Mouse (Mus musculus) mesoderm, embryonic 11.5 days (tissue): ENCODE results near the gene Ccdc146.

Source experiments
- DNase-seq: peaks from one replicate; pipeline ENCODE4 v3.0.0-alpha.2; 2012; ENCODE audit warnings: low read depth, low spot score

The Ccdc146 gene

GRCm38 (mm10) chr5:21264352-21265021 lies 160.0 kb downstream of the Ccdc146 start:
- DNase-seq, result no peak

DNA sequence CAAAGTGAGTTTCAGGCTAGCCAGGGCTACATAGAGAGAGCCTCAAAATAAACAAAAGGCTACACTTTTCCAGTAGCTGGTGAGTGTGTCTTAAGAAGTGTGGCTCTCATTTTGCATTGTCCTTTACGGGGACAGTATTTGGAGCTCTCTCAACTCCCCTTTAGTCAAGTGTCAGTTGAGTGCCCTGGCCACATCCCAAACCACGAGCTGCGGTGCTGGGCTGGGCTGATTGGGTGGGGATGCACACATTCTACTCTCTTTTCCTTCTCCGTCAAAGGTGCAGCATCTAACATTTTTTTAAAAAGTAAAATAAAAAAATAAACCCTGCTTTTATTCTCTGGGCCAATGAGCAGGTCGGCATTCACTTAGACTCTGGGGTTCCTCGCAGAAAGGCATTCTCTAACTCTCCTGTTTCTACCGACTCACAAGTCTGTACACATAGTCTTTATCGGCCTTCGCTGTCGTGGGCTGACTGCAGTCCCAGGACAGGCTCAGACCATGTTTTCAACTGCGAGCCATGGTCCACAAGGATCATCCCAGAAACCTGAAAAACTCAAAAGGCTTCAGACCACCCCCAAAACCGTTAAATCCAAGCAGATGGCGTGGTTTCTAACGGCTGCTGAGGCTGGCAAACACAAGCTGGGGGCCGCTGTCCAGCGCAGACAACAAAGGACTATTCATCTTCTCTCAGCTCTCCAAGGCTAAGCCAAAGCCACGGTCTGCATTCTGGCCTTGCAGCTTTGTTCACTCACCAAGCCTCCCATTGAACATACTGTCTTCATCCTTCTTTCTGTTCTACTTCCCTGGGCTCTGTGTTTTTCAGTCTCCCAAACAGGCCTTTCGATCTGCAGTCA lies 161.0 kb downstream of the Ccdc146 start:
- DNase-seq, result peak; percentile 63

- DNase-seq, result no peak
These were observed 163.2 kb downstream of the Ccdc146 start for GRCm38 (mm10) chr5:21261202-21261844.

GRCm38 (mm10) chr5:21260746-21261145 lies 163.7 kb downstream of the Ccdc146 start:
- DNase-seq, result no peak

GRCm38 (mm10) chr5:21257806-21258205 lies 166.7 kb downstream of the Ccdc146 start:
- no peak for DNase-seq

GRCm38 (mm10) chr5:21257126-21257525 lies 167.4 kb downstream of the Ccdc146 start:
- no peak for DNase-seq

DNA sequence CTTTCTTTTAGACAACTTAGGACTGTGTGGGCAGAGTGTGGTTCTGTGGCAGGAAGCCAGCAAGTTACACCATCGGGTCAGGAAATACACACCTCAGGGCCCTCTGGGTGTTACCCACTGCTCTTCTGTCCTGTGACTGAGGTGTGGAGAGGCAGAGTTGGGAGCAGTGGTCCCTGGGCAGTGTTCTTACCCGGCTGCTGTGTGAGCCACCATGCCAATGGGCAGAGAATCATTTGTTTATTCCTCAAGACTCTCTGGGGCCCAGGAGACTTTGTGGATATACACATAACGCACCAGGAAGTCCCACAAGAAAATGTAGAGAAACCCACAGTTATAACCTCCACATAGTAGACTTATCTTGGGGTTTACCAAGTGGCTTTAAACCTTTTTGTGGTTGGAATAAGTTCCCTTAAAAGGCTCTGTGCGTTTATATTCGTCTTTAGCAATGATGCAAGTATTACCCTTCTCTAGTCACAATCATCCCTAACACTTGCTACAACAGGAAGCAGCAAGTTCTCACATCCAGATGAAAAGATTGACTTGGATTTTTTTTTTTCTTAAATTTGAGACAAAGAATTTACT lies 168.8 kb downstream of the Ccdc146 start:
- DNase-seq, result no peak

DNA sequence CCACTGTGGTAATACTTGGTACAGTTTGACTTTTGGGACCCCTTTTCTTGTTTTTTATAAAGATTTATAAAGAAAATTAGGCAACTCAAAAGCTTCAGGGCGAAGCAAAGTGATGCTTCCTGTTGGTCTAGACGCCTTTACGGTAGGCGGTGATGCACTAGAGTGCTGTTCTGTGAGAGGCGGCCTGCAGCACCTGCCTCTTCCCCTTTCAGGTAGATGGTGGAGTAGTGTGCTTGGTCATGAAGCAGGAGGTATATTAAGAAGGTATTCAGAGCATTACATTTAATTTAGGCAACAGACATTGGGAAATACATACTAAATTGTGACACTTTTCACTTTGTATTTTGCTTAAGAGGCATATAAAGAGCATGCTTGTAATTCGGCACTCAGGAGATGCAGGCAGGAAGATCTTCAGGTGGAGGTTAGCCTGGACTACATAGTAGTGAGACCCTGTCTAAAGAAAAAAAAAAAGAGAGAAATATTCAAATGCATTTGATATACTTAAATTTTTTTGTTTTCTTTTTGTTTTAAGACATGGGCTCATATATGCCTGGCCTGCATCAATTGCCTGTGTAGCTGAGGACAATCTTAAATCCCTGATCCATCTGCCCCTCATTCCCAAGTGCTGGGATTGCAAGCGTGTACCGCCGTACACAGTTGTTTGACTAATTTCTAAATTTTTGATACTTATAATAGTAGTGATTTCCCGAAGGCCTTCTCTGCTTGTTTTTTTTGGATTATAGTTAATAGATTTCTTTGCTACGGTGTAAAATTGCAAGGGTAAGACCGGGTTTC lies 169.5 kb downstream of the Ccdc146 start:
- no peak for DNase-seq

DNA sequence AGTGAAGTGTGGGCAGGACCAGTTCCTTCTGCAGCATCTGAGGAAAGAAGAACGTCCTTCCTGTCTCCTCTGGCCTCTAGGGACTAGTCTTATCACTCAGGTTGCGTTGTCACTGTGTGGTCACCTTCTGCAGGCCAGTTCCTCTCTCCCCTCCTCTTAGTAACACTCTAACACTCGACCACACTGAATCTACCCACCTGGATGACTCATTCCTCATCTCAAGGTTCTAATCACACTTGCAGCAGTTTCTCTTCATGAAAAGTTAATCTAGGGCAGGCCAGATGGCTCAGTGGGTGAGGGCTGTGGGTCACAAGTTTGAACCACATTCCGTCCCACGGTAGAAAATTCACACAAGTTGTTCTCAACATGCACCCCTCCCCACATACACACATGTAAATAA lies 175.6 kb downstream of the Ccdc146 start:
- DNase-seq, result no peak

DNA sequence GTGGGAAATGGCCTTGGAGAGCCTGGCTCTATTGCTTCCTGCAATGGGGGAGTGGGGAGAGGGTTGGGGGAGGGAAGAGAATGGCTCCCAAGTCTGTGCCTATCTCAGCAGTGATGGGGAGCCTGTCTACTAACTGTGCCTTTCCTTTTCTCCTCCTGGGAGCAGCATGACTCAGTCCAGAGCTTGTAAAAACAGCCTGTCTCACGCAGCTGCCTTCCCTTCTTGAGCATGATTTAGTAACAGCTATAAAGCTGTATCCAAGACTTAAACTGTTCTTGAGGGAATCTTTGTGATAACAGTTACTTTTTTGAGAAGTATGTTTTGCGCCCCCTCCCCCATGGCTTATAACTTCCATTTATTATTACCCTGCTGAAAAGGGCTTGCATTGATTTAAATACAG lies 176.6 kb downstream of the Ccdc146 start:
- DNase-seq, result no peak

- no peak for DNase-seq
These were observed 177.7 kb downstream of the Ccdc146 start for GRCm38 (mm10) chr5:21246794-21247193.

- DNase-seq, result no peak
These were observed 179.2 kb downstream of the Ccdc146 start for GRCm38 (mm10) chr5:21245241-21245640.

GRCm38 (mm10) chr5:21244575-21244974 lies 179.9 kb downstream of the Ccdc146 start:
- DNase-seq, result no peak
